Mouse (Mus musculus) CH12.LX (cell line): ENCODE measurements around the gene Wdfy4.

Source experiments
- CTCF ChIP-seq, 2 experiments: IDR thresholded peaks in 1 of 2; conservative IDR thresholded peaks in 1 of 2; 2 replicates each; pipeline ENCODE4 v1.5.1; 2011 to 2012; ENCODE audit warnings: low read depth in 2 of 2, low read length in 2 of 2, improper control_type of control experiment in 1 of 2, inconsistent platforms in 1 of 2, mild to moderate bottlenecking in 1 of 2, moderate library complexity in 1 of 2
- ELF1 ChIP-seq: IDR thresholded peaks from 2 replicates; pipeline ENCODE4 v1.6.1; 2014; ENCODE audit warnings: low read depth, mild to moderate bottlenecking, inconsistent platforms, low read length, improper control_type of control experiment
- EP300 ChIP-seq: IDR thresholded peaks from 2 replicates; pipeline ENCODE4 v1.6.1; 2011; ENCODE audit warnings: low read length, improper control_type of control experiment
- POLR2A ChIP-seq: IDR thresholded peaks from 2 replicates; pipeline ENCODE4 v1.6.1; 2011; ENCODE audit warnings: low read depth, mild to moderate bottlenecking, improper control_type of control experiment, low read length
- RAD21 ChIP-seq: IDR thresholded peaks from 2 replicates; pipeline ENCODE4 v1.6.1; 2011; ENCODE audit warnings: low read depth, mild to moderate bottlenecking, low read length, improper control_type of control experiment, moderate library complexity
- USF2 ChIP-seq: conservative IDR thresholded peaks from 2 replicates; pipeline ENCODE4 v1.6.1; 2011; ENCODE audit warnings: low read depth, low read length, improper control_type of control experiment

DNA sequence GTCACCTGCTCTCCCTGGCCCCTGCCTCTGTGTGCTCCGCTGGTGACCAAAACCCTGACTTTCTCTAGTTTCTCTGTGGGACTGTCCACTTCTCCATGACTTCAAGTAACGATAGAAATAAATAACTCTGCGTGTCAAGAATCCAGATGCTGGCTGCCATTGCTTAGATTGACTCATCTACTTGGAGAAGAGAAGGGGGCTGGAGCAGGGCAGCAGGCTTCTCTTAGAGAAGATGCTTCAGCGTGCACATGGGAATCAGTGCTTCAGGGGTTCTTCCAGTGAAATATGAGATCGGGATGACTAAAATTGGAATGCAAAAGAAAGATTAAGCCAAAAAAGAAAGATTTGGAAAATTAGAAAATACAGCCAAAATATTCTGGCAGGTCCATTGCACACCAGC is 165.7 kb downstream of the Wdfy4 start:
- TF ChIP-seq CTCF (conservative IDR thresholded peaks at IDR 0.05 in 1 of 2, IDR thresholded peaks at IDR 0.05 in 1 of 2; ENCODE audit: low read depth in 2 of 2, low read length in 2 of 2) (no peak), RAD21 (no peak), POLR2A (no peak), USF2 (no peak), ELF1 (no peak), EP300 (no peak)
